Mouse (Mus musculus): Measurements from ENCODE around the gene Gm37240.

DNA sequence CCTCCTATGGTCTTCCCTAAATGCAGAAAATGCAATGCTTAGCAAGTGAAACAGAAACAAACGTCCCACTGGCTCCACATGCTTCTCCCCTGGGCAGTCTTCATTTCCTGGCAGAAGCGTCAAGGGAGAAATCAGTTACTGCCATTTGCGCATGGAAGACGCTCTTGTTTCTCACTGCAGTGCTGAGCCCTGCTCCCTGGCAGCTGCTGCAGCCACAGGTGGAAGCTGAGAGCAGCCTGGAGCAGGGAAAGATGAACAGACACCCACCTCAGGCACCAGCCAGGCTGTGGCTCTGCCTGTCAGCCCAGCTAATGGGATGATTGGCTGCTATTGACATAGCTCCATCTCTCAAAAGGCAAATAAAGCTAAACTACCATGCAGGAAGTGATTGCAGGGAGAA, 578.6 kb downstream of the Gm37240 start:
- TF ChIP-seq HCFC1 (IDR thresholded peaks at IDR 0.05; ENCODE audit: borderline replicate concordance, insufficient read depth, low read length) (no peak), ZC3H11A (IDR thresholded peaks at IDR 0.05; ENCODE audit: borderline replicate concordance, low read depth, low read length) (no peak), ZNF384 (IDR thresholded peaks at IDR 0.05; ENCODE audit: low read depth, low read length) (no peak), CHD2 (IDR thresholded peaks at IDR 0.05; ENCODE audit: low read depth, low read length) (no peak)

Data from ES-E14 (cell line).